Mouse (Mus musculus): ENCODE results near the gene Mef2d. TPM values are rescaled to one million over a fixed set of nuclear protein-coding genes. Genes with fewer than 3 reads are reported as not detected.

The Mef2d gene
- polyA plus RNA-seq, 1 experiment, result 26.1 TPM

- no peak for DNase-seq (ENCODE audit: low read depth, low spot score)
- 2% methylated on average over 6 of the region's 6 CpGs for WGBS
Measured at GRCm38 (mm10) chr3:88220842-88221241, 78.7 kb downstream of the Mef2d start.

Other genes starting within 250 kb of the Mef2d start
- 73.5 and 78.7 TPM in 2 replicates for gene Hdgf, start 236.1 kb upstream of the Mef2d start, polyA plus RNA-seq (2012; rRNA removed)
- 63.4 and 64.1 TPM in 2 replicates for gene Mrpl24, start 222.9 kb upstream of the Mef2d start, polyA plus RNA-seq (2012; rRNA removed)
- 14.0 and 15.3 TPM in 2 replicates for gene Isg20l2, start 212.1 kb upstream of the Mef2d start, polyA plus RNA-seq (2012; rRNA removed)
- 17.5 and 22.5 TPM in 2 replicates for gene Rrnad1, start 211.7 kb upstream of the Mef2d start, polyA plus RNA-seq (2012; rRNA removed)
- gene Crabp2, start 193.7 kb upstream of the Mef2d start, polyA plus RNA-seq (2012; rRNA removed), result not detected in 2 replicates
- gene Nes, start 171.3 kb upstream of the Mef2d start, polyA plus RNA-seq (2012; rRNA removed), result 0.87 and 1.4 TPM in 2 replicates
- 0.20 TPM in 1 of 2 replicates, not detected in the other for gene Bcan, start 142.1 kb upstream of the Mef2d start, polyA plus RNA-seq (2012; rRNA removed)
- not detected in 2 replicates for gene Hapln2, start 114.8 kb upstream of the Mef2d start, polyA plus RNA-seq (2012; rRNA removed)
- gene Gpatch4, start 99.3 kb upstream of the Mef2d start, polyA plus RNA-seq (2012; rRNA removed), result 8.0 and 9.3 TPM in 2 replicates
- gene Naxe, start 83.9 kb upstream of the Mef2d start, polyA plus RNA-seq (2012; rRNA removed), result 62.6 and 75.5 TPM in 2 replicates
- gene Ttc24, start 64.1 kb upstream of the Mef2d start, polyA plus RNA-seq (2012; rRNA removed), result not detected in 2 replicates
- 14.3 and 18.7 TPM in 2 replicates for gene Iqgap3, start 60.4 kb upstream of the Mef2d start, polyA plus RNA-seq (2012; rRNA removed)
- gene Rhbg, start 112.3 kb downstream of the Mef2d start, polyA plus RNA-seq (2012; rRNA removed), result 32.9 and 50.2 TPM in 2 replicates
- 0.30 TPM in 1 of 2 replicates, not detected in the other for gene Gm38392, start 144.8 kb downstream of the Mef2d start, polyA plus RNA-seq (2012; rRNA removed)
- 2.4 and 3.1 TPM in 2 replicates for gene Tsacc, start 154.6 kb downstream of the Mef2d start, polyA plus RNA-seq (2012; rRNA removed)
- 159 and 172 TPM in 2 replicates for gene Cct3, start 154.7 kb downstream of the Mef2d start, polyA plus RNA-seq (2012; rRNA removed)
- gene Glmp, start 182.7 kb downstream of the Mef2d start, polyA plus RNA-seq (2012; rRNA removed), result 194 and 196 TPM in 2 replicates
- gene Tmem79, start 193.8 kb downstream of the Mef2d start, polyA plus RNA-seq (2012; rRNA removed), result 30.3 and 41.6 TPM in 2 replicates
- 50.2 and 69.8 TPM in 2 replicates for gene Smg5, start 193.9 kb downstream of the Mef2d start, polyA plus RNA-seq (2012; rRNA removed)
- gene Paqr6, start 222.2 kb downstream of the Mef2d start, polyA plus RNA-seq (2012; rRNA removed), result 2.4 and 3.2 TPM in 2 replicates
- 2.5 and 5.6 TPM in 2 replicates for gene Bglap3, start 230.4 kb downstream of the Mef2d start, polyA plus RNA-seq (2012; rRNA removed)
- 0.36 and 0.58 TPM in 2 replicates for gene Bglap2, start 236.3 kb downstream of the Mef2d start, polyA plus RNA-seq (2012; rRNA removed)
- gene Bglap, start 242.1 kb downstream of the Mef2d start, polyA plus RNA-seq (2012; rRNA removed), result 1.5 TPM in 1 of 2 replicates, not detected in the other

Measured in large intestine, adult 2 months (tissue).